Mouse (Mus musculus): ENCODE results near the gene Fam71e1. TPM values are rescaled to one million over a fixed set of nuclear protein-coding genes. Genes with fewer than 3 reads are reported as not detected.

Fam71e1 gene
- polyA plus RNA-seq, 1 experiment, result 7.4 TPM

- Histone ChIP-seq H3K9ac (ENCODE audit: low read depth, poor library complexity, severe bottlenecking) (peak overlapping the region; percentile 42), H3K36me3 (ENCODE audit: control insufficient read depth, insufficient read depth, low read length, poor library complexity, severe bottlenecking) (peaks cover 13% of the 10 kb centered on the region), H3K4me3 (ENCODE audit: low read depth, low read length) (peak overlapping the region; percentile 76), H3K9me3 (replicated peaks; ENCODE audit: control insufficient read depth, insufficient read depth, low read length, poor library complexity, severe bottlenecking) (no peaks in the 10 kb centered on the region), H3K27ac (ENCODE audit: insufficient read depth, low read length) (no peak overlapping the region), H3K27me3 (ENCODE audit: control insufficient read depth, insufficient read depth, low read length, poor library complexity, severe bottlenecking) (no peaks in the 10 kb centered on the region), H3K4me1 (ENCODE audit: control insufficient read depth, insufficient read depth, low read length) (peaks cover 5% of the 10 kb centered on the region)
- TF ChIP-seq POLR2A (IDR thresholded peaks at IDR 0.05; ENCODE audit: insufficient read depth, low read length), result no peak
Observed at GRCm38 (mm10) chr7:44547725-44548124, 51.3 kb downstream of the Fam71e1 start.

GRCm38 (mm10) chr7:44548497-44549087 is 52.2 kb downstream of the Fam71e1 start, which contains the start of gene Pold1:
Gene Pold1 (minus strand): TSS chr7:44548849.
- TF ChIP-seq POLR2A (IDR thresholded peaks at IDR 0.05; ENCODE audit: insufficient read depth, low read length), result peak; percentile 64
- TF ChIP-seq EP300 (IDR thresholded peaks at IDR 0.05; ENCODE audit: insufficient read depth, low read depth, low read length), result no peak
- peak; percentile 77 for TF ChIP-seq CTCF (IDR thresholded peaks at IDR 0.05; ENCODE audit: low read depth, low read length)
- Histone ChIP-seq H3K9me3 (replicated peaks; ENCODE audit: control insufficient read depth, insufficient read depth, low read length, poor library complexity, severe bottlenecking) (no peaks in the 10 kb centered on the region), H3K36me3 (ENCODE audit: control insufficient read depth, insufficient read depth, low read length, poor library complexity, severe bottlenecking) (peaks cover 12% of the 10 kb centered on the region), H3K4me3 (ENCODE audit: low read depth, low read length) (peak within 1 kb of the TSS; percentile 76), H3K9ac (ENCODE audit: low read depth, poor library complexity, severe bottlenecking) (peak within 1 kb of the TSS; percentile 42), H3K4me1 (ENCODE audit: control insufficient read depth, insufficient read depth, low read length) (peaks cover 5% of the 10 kb centered on the region), H3K27me3 (ENCODE audit: control insufficient read depth, insufficient read depth, low read length, poor library complexity, severe bottlenecking) (no peaks in the 10 kb centered on the region), H3K27ac (ENCODE audit: insufficient read depth, low read length) (peak within 1 kb of the TSS; percentile 23; the same call in 1 of the 2 replicates)

GRCm38 (mm10) chr7:44549621-44550408 is 53.4 kb downstream of the Fam71e1 start:
- H3K4me3 ChIP-seq (ENCODE audit: low read depth, low read length), result no peak overlapping the region
- no peak for TF ChIP-seq EP300 (IDR thresholded peaks at IDR 0.05; ENCODE audit: insufficient read depth, low read depth, low read length)
- no peak for TF ChIP-seq CTCF (IDR thresholded peaks at IDR 0.05; ENCODE audit: low read depth, low read length)
- TF ChIP-seq POLR2A (IDR thresholded peaks at IDR 0.05; ENCODE audit: insufficient read depth, low read length), result no peak
- H3K4me1 ChIP-seq (ENCODE audit: control insufficient read depth, insufficient read depth, low read length), result peaks cover 5% of the 10 kb centered on the region
- H3K9me3 ChIP-seq (replicated peaks; ENCODE audit: control insufficient read depth, insufficient read depth, low read length, poor library complexity, severe bottlenecking), result no peaks in the 10 kb centered on the region
- H3K36me3 ChIP-seq (ENCODE audit: control insufficient read depth, insufficient read depth, low read length, poor library complexity, severe bottlenecking), result peaks cover 12% of the 10 kb centered on the region
- no peak overlapping the region for H3K27ac ChIP-seq (ENCODE audit: insufficient read depth, low read length)
- H3K27me3 ChIP-seq (ENCODE audit: control insufficient read depth, insufficient read depth, low read length, poor library complexity, severe bottlenecking), result no peaks in the 10 kb centered on the region
- no peak overlapping the region for H3K9ac ChIP-seq (ENCODE audit: low read depth, poor library complexity, severe bottlenecking)

GRCm38 (mm10) chr7:44550409-44550678 is 54.0 kb downstream of the Fam71e1 start:
- peaks cover 12% of the 10 kb centered on the region for H3K36me3 ChIP-seq (ENCODE audit: control insufficient read depth, insufficient read depth, low read length, poor library complexity, severe bottlenecking)
- H3K9me3 ChIP-seq (replicated peaks; ENCODE audit: control insufficient read depth, insufficient read depth, low read length, poor library complexity, severe bottlenecking), result no peaks in the 10 kb centered on the region
- H3K27ac ChIP-seq (ENCODE audit: insufficient read depth, low read length), result no peak overlapping the region
- no peak overlapping the region for H3K4me3 ChIP-seq (ENCODE audit: low read depth, low read length)
- H3K9ac ChIP-seq (ENCODE audit: low read depth, poor library complexity, severe bottlenecking), result no peak overlapping the region
- no peaks in the 10 kb centered on the region for H3K27me3 ChIP-seq (ENCODE audit: control insufficient read depth, insufficient read depth, low read length, poor library complexity, severe bottlenecking)
- TF ChIP-seq POLR2A (IDR thresholded peaks at IDR 0.05; ENCODE audit: insufficient read depth, low read length), result no peak
- no peak for TF ChIP-seq EP300 (IDR thresholded peaks at IDR 0.05; ENCODE audit: insufficient read depth, low read depth, low read length)
- TF ChIP-seq CTCF (IDR thresholded peaks at IDR 0.05; ENCODE audit: low read depth, low read length), result no peak
- peaks cover 5% of the 10 kb centered on the region for H3K4me1 ChIP-seq (ENCODE audit: control insufficient read depth, insufficient read depth, low read length)

Other genes with a start within 250 kb of the Fam71e1 start
- gene 1700028J19Rik, start 249.9 kb upstream of the Fam71e1 start, polyA plus RNA-seq (2011; ENCODE audit: insufficient read depth, insufficient read length, low read depth, missing spikeins), result 0.65 and 1.3 TPM in 2 replicates
- 76.7 and 89.3 TPM in 2 replicates for gene 2410002F23Rik, start 249.9 kb upstream of the Fam71e1 start, polyA plus RNA-seq (2011; ENCODE audit: insufficient read depth, insufficient read length, low read depth, missing spikeins)
- not detected in 2 replicates for gene Acp4, start 239.2 kb upstream of the Fam71e1 start, polyA plus RNA-seq (2011; ENCODE audit: insufficient read depth, insufficient read length, low read depth, missing spikeins)
- not detected in 2 replicates for gene Gm15517, start 235.1 kb upstream of the Fam71e1 start, polyA plus RNA-seq (2011; ENCODE audit: insufficient read depth, insufficient read length, low read depth, missing spikeins)
- 0.75 and 0.87 TPM in 2 replicates for gene Clec11a, start 189.7 kb upstream of the Fam71e1 start, polyA plus RNA-seq (2011; ENCODE audit: insufficient read depth, insufficient read length, low read depth, missing spikeins)
- gene Shank1, start 186.3 kb upstream of the Fam71e1 start, polyA plus RNA-seq (2011; ENCODE audit: insufficient read depth, insufficient read length, low read depth, missing spikeins), result 2.5 and 3.4 TPM in 2 replicates
- gene Syt3, start 112.5 kb upstream of the Fam71e1 start, polyA plus RNA-seq (2011; ENCODE audit: insufficient read depth, insufficient read length, low read depth, missing spikeins), result 1.8 and 1.9 TPM in 2 replicates
- 7.7 and 8.3 TPM in 2 replicates for gene 1700008O03Rik, start 110.8 kb upstream of the Fam71e1 start, polyA plus RNA-seq (2011; ENCODE audit: insufficient read depth, insufficient read length, low read depth, missing spikeins)
- gene Lrrc4b, start 67.6 kb upstream of the Fam71e1 start, polyA plus RNA-seq (2011; ENCODE audit: insufficient read depth, insufficient read length, low read depth, missing spikeins), result not detected in 2 replicates
- not detected in 2 replicates for gene Aspdh, start 31.2 kb upstream of the Fam71e1 start, polyA plus RNA-seq (2011; ENCODE audit: insufficient read depth, insufficient read length, low read depth, missing spikeins)
- gene Josd2, start 28.6 kb upstream of the Fam71e1 start, polyA plus RNA-seq (2011; ENCODE audit: insufficient read depth, insufficient read length, low read depth, missing spikeins), result 9.7 and 12.3 TPM in 2 replicates
- gene Emc10, start 52 bp upstream of the Fam71e1 start, polyA plus RNA-seq (2011; ENCODE audit: insufficient read depth, insufficient read length, low read depth, missing spikeins), result 67.7 and 75.3 TPM in 2 replicates
- gene Mybpc2, start 28.1 kb downstream of the Fam71e1 start, polyA plus RNA-seq (2011; ENCODE audit: insufficient read depth, insufficient read length, low read depth, missing spikeins), result 2.3 and 2.5 TPM in 2 replicates
- gene Spib, start 35.5 kb downstream of the Fam71e1 start, polyA plus RNA-seq (2011; ENCODE audit: insufficient read depth, insufficient read length, low read depth, missing spikeins), result 1.4 and 2.4 TPM in 2 replicates
- 81.9 and 86.6 TPM in 2 replicates for gene Pold1, start 52.3 kb downstream of the Fam71e1 start, polyA plus RNA-seq (2011; ENCODE audit: insufficient read depth, insufficient read length, low read depth, missing spikeins)
- 67.6 and 95.7 TPM in 2 replicates for gene Nr1h2, start 57.4 kb downstream of the Fam71e1 start, polyA plus RNA-seq (2011; ENCODE audit: insufficient read depth, insufficient read length, low read depth, missing spikeins)
- 0.97 and 1.1 TPM in 2 replicates for gene Napsa, start 75.8 kb downstream of the Fam71e1 start, polyA plus RNA-seq (2011; ENCODE audit: insufficient read depth, insufficient read length, low read depth, missing spikeins)
- 12.3 and 15.5 TPM in 2 replicates for gene Kcnc3, start 94.1 kb downstream of the Fam71e1 start, polyA plus RNA-seq (2011; ENCODE audit: insufficient read depth, insufficient read length, low read depth, missing spikeins)
- 14.7 and 16.5 TPM in 2 replicates for gene Myh14, start 174.3 kb downstream of the Fam71e1 start, polyA plus RNA-seq (2011; ENCODE audit: insufficient read depth, insufficient read length, low read depth, missing spikeins)
- gene Izumo2, start 212.2 kb downstream of the Fam71e1 start, polyA plus RNA-seq (2011; ENCODE audit: insufficient read depth, insufficient read length, low read depth, missing spikeins), result 1.8 and 2.2 TPM in 2 replicates

Data from ES-Bruce4 (cell line).